Mouse (Mus musculus): ENCODE data around the gene Gucy2c. TPM values are rescaled to one million over a fixed set of nuclear protein-coding genes. Genes with fewer than 3 reads are reported as not detected.

Gene Gucy2c
- 0.27 TPM in 1 of 2 replicates, not detected in the other for total RNA-seq (2015)
- 0.11 TPM in 1 of 2 replicates, not detected in the other for total RNA-seq (2017)

GRCm38 (mm10) chr6:136781377-136781986 is at the start of gene Gucy2c:
Gucy2c (minus strand) TSS chr6:136781765.
- ATAC-seq (ENCODE audit: poor library complexity, severe bottlenecking): no peak

GRCm38 (mm10) chr6:136828681-136829080 is 47.1 kb upstream of the Gucy2c start:
- ATAC-seq (ENCODE audit: poor library complexity, severe bottlenecking): no peak

- ATAC-seq (ENCODE audit: poor library complexity, severe bottlenecking): peak; percentile 94
Measured at GRCm38 (mm10) chr6:136827881-136828561, 46.5 kb upstream of the Gucy2c start, which contains the start of gene Wbp11. Wbp11 (minus strand) TSS chr6:136828233.

GRCm38 (mm10) chr6:136827516-136827880 is 45.9 kb upstream of the Gucy2c start, which contains the start of gene BC049715:
BC049715 (plus strand) TSS chr6:136827626.
- ATAC-seq (ENCODE audit: poor library complexity, severe bottlenecking): no peak; the same call in 1 of the 2 replicates

GRCm38 (mm10) chr6:136827116-136827515 is 45.6 kb upstream of the Gucy2c start:
- no peak for ATAC-seq (ENCODE audit: poor library complexity, severe bottlenecking)

- no peak for ATAC-seq (ENCODE audit: poor library complexity, severe bottlenecking)
Measured at GRCm38 (mm10) chr6:136824987-136825386, 43.4 kb upstream of the Gucy2c start.

GRCm38 (mm10) chr6:136821086-136821485 is 39.5 kb upstream of the Gucy2c start:
- ATAC-seq (ENCODE audit: poor library complexity, severe bottlenecking): no peak

GRCm38 (mm10) chr6:136820381-136820780 is 38.8 kb upstream of the Gucy2c start:
- ATAC-seq (ENCODE audit: poor library complexity, severe bottlenecking): no peak

GRCm38 (mm10) chr6:136817549-136817948 is 36.0 kb upstream of the Gucy2c start:
- ATAC-seq (ENCODE audit: poor library complexity, severe bottlenecking): no peak

- no peak for ATAC-seq (ENCODE audit: poor library complexity, severe bottlenecking)
Measured at GRCm38 (mm10) chr6:136816826-136817225, 35.3 kb upstream of the Gucy2c start.

GRCm38 (mm10) chr6:136815381-136815780 is 33.8 kb upstream of the Gucy2c start:
- ATAC-seq (ENCODE audit: poor library complexity, severe bottlenecking): no peak

- no peak for ATAC-seq (ENCODE audit: poor library complexity, severe bottlenecking)
Measured at GRCm38 (mm10) chr6:136813117-136813516, 31.6 kb upstream of the Gucy2c start.

- ATAC-seq (ENCODE audit: poor library complexity, severe bottlenecking): no peak
Measured at GRCm38 (mm10) chr6:136811196-136811595, 29.6 kb upstream of the Gucy2c start.

GRCm38 (mm10) chr6:136809673-136810072 is 28.1 kb upstream of the Gucy2c start:
- ATAC-seq (ENCODE audit: poor library complexity, severe bottlenecking): no peak

GRCm38 (mm10) chr6:136809077-136809476 is 27.5 kb upstream of the Gucy2c start:
- ATAC-seq (ENCODE audit: poor library complexity, severe bottlenecking): peak; percentile 49

- ATAC-seq (ENCODE audit: poor library complexity, severe bottlenecking): peak; percentile 14; the same call in 1 of the 2 replicates
Measured at GRCm38 (mm10) chr6:136808631-136809046, 27.1 kb upstream of the Gucy2c start.

GRCm38 (mm10) chr6:136808014-136808417 is 26.5 kb upstream of the Gucy2c start, which contains the start of gene H2afj:
H2afj (plus strand) TSS chr6:136808244.
- ATAC-seq (ENCODE audit: poor library complexity, severe bottlenecking): peak; percentile 69

- no peak; the same call in 1 of the 2 replicates for ATAC-seq (ENCODE audit: poor library complexity, severe bottlenecking)
Measured at GRCm38 (mm10) chr6:136807395-136808013, 25.9 kb upstream of the Gucy2c start.

- no peak for ATAC-seq (ENCODE audit: poor library complexity, severe bottlenecking)
Measured at GRCm38 (mm10) chr6:136806819-136807218, 25.3 kb upstream of the Gucy2c start.

- no peak for ATAC-seq (ENCODE audit: poor library complexity, severe bottlenecking)
Measured at GRCm38 (mm10) chr6:136805409-136805775, 23.8 kb upstream of the Gucy2c start.

GRCm38 (mm10) chr6:136804705-136805408 is 23.3 kb upstream of the Gucy2c start:
- ATAC-seq (ENCODE audit: poor library complexity, severe bottlenecking): no peak

All from megakaryocyte, adult 5-6 weeks (primary cell).